Mouse (Mus musculus): Measurements from ENCODE around the gene Rbks. TPM values are rescaled to one million over a fixed set of nuclear protein-coding genes. Genes with fewer than 3 reads are reported as not detected.

Gene Rbks
- polyA plus RNA-seq, 1 experiment from 2014 or later: 4.9 TPM

DNA sequence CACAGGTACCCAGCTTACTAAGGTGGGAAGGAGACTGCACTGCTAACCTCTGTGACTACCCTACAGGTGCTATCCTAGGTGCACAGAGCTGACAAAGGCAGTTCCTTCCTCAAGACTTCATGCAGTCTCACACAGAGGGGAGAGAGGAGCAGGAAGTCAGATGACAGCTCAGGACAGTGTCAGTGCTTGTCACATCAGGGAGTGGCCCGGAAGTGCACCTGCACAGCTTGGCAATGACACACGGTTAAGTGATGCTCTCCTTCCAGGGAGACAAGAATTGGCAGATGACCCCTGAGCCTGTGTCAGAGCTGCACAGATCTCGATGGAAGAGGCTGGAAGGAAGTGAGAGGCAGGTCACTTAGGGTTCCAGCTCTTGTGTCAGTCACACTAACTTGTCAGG, 115.5 kb downstream of the Rbks start:
- no peak overlapping the region for H3K4me3 ChIP-seq
- no peaks in the 10 kb centered on the region for H3K36me3 ChIP-seq
- 0 out of 2 replicates have a peak, but pooled peaks cover 6% of the 10 kb centered on the region for H3K9me3 ChIP-seq (replicated peaks)
- WGBS: 67% methylated on average over 3 of the region's 3 CpGs
- no peak for ATAC-seq (ENCODE audit: insufficient number of reproducible peaks, low FRiP score)
- H3K4me1 ChIP-seq (replicated peaks): no peaks in the 10 kb centered on the region
- H3K27ac ChIP-seq (ENCODE audit: poor library complexity, severe bottlenecking): no peak overlapping the region
- no peak overlapping the region for H3K4me2 ChIP-seq
- no peaks in the 10 kb centered on the region for H3K27me3 ChIP-seq (replicated peaks)
- H3K9ac ChIP-seq: no peak overlapping the region

- no peaks in the 10 kb centered on the region for H3K27me3 ChIP-seq (replicated peaks)
- H3K4me1 ChIP-seq (replicated peaks): no peaks in the 10 kb centered on the region
- no peaks in the 10 kb centered on the region for H3K36me3 ChIP-seq
- H3K4me3 ChIP-seq: no peak overlapping the region
- no peak overlapping the region for H3K9ac ChIP-seq
- H3K4me2 ChIP-seq: no peak overlapping the region
- H3K27ac ChIP-seq (ENCODE audit: poor library complexity, severe bottlenecking): no peak overlapping the region
- ATAC-seq (ENCODE audit: insufficient number of reproducible peaks, low FRiP score): no peak
- 76% methylated on average over 6 of the region's 6 CpGs for WGBS
- 0 out of 2 replicates have a peak, but pooled peaks cover 6% of the 10 kb centered on the region for H3K9me3 ChIP-seq (replicated peaks)
Measured at GRCm38 (mm10) chr5:31581263-31581662, 116.2 kb downstream of the Rbks start.

DNA sequence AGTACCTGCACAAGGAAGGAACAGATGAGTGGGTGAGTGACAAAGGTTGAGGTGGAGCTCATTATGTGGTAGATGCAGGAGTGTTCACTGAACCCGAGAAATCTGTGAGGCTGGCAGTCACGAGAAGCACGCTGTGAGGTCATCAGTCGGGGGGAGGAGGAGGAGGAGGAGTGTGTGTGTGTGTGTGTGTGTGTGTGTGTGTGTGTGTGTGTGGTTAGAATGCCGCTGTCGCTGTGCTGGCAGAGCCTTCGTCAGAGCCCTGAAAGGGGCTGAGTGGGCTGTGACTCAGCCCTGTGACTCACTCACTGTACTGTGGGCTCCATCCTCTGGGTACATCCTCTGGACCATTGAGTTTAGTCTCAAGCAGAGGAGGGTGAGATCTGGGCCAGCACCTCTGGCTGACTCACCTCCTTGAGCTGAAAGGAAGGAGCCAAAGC, 120.9 kb downstream of the Rbks start:
- Histone ChIP-seq H3K36me3 (no peaks in the 10 kb centered on the region), H3K4me3 (no peak overlapping the region), H3K9ac (no peak overlapping the region), H3K9me3 (replicated peaks) (no peaks in the 10 kb centered on the region), H3K27ac (ENCODE audit: poor library complexity, severe bottlenecking) (no peak overlapping the region), H3K4me2 (no peak overlapping the region), H3K27me3 (replicated peaks) (no peaks in the 10 kb centered on the region), H3K4me1 (replicated peaks) (peaks cover 7% of the 10 kb centered on the region)
- ATAC-seq (ENCODE audit: insufficient number of reproducible peaks, low FRiP score): peak; percentile 51; the same call in 1 of the 2 replicates
- 71% methylated on average over 7 of the region's 7 CpGs for WGBS

Small RNA genes within 50 kb of the gene (microRNA-seq; reads per million reads assigned to microRNA genes)
- not detected for gene Mir3473e

Other genes starting within 250 kb of the Rbks start
- 38.8 and 40.2 TPM in 2 replicates for gene Zfp512, start 245.2 kb downstream of the Rbks start, polyA plus RNA-seq (2016; fragmentation: Nextera tagmentation; extraction: Ambion mirVana)
- not detected in 2 replicates for gene 4930548H24Rik, start 211.9 kb downstream of the Rbks start, polyA plus RNA-seq (2016; fragmentation: Nextera tagmentation; extraction: Ambion mirVana)
- 43.8 and 49.2 TPM in 2 replicates for gene Gpn1, start 202.9 kb downstream of the Rbks start, polyA plus RNA-seq (2016; fragmentation: Nextera tagmentation; extraction: Ambion mirVana)
- 24.3 and 24.8 TPM in 2 replicates for gene Slc4a1ap, start 170.6 kb downstream of the Rbks start, polyA plus RNA-seq (2016; fragmentation: Nextera tagmentation; extraction: Ambion mirVana)
- gene Supt7l, start 169.8 kb downstream of the Rbks start, polyA plus RNA-seq (2016; fragmentation: Nextera tagmentation; extraction: Ambion mirVana): 18.2 and 20.4 TPM in 2 replicates
- 372 TPM in 2 replicates for gene Mrpl33, start 100.7 kb downstream of the Rbks start, polyA plus RNA-seq (2016; fragmentation: Nextera tagmentation; extraction: Ambion mirVana)
- 45.6 and 49.4 TPM in 2 replicates for gene Babam2, start 57 bp upstream of the Rbks start, polyA plus RNA-seq (2016; fragmentation: Nextera tagmentation; extraction: Ambion mirVana)

All from heart, embryonic 12.5 days (tissue).